11 mouse cellular contexts compared by ENCODE assay signal in the genomic region with DNA sequence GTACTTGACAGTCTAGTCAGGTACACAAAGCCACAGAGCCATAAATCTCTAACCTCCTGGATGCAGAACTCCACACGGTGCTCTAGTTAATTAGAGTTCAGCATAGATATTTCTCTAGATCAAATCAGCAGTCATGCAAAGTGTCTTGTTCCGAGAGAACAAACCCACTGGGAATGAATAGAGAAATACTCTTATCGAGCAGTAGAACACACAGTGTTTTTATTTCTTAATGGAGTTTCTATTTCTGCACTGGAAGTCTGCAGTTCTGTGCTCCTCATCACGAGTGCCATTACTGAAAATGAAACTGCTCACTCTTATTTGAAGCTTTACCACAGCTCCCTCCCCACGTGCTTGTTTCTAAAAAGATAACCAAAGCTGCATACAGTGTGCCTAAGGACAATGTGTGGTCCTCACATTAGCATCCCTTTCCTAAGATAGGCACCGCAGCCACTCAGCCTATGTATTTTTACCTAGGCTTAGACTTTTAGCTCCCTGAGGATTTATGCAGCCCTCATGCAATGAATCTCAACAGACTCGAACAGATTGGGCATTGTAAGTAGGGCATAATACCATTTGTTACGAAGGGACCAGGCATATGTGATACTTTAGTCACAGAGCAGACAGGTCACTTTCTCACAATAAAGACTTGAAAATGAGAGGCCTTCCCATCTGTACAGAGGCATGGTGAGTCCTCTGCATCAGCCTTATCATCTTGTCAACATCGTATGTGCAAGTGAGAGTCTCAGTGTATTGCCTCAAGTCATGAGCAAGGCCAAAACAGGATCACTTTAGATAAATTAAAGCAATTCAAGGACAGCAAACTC.
DNase-seq lines count a peak whose midpoint lies in the region; ATAC-seq and TF ChIP-seq lines count a peak whose summit lies in the region.
"Had no signal": no experiment of that assay in that cellular context is flagged by ENCODE, and none has a peak within 500 bp of the region (broad histone marks: within the 10 kb centered on the region; RNA-seq: fewer than 3 reads in every experiment).

No protein-coding gene starts in this region.

- WGBS in forebrain, postnatal 0 days: 37% methylated on average over 9 of the region's 9 CpGs
- WGBS in midbrain, embryonic 11.5 days: 57% methylated on average over 9 of the region's 9 CpGs
- WGBS in intestine, embryonic 15.5 days: 65% methylated on average over 9 of the region's 9 CpGs

- no peaks in the 10 kb centered on the region for H3K36me3 ChIP-seq in forebrain, postnatal 0 days (ENCODE audit: insufficient read depth)
- no peaks in the 10 kb centered on the region for H3K36me3 ChIP-seq in midbrain, embryonic 11.5 days (ENCODE audit: control insufficient read depth, insufficient read depth, low read length)
- H3K36me3 ChIP-seq in intestine, embryonic 15.5 days: no peaks in the 10 kb centered on the region
- H3K36me3 ChIP-seq: kidney, embryonic 15.5 days; liver, embryonic 13.5 days had no signal

- ATAC-seq in forebrain, postnatal 0 days: peak; percentile 16
- peak; percentile 73 for ATAC-seq in midbrain, embryonic 11.5 days (ENCODE audit: low FRiP score)
- no peak for ATAC-seq in intestine, embryonic 15.5 days

- H3K9me3 ChIP-seq in forebrain, postnatal 0 days (ENCODE audit: low read length): no peaks in the 10 kb centered on the region
- no peaks in the 10 kb centered on the region for H3K9me3 ChIP-seq in midbrain, embryonic 11.5 days (ENCODE audit: control insufficient read depth, low read length)
- no peaks in the 10 kb centered on the region for H3K9me3 ChIP-seq in intestine, embryonic 15.5 days
- H3K9me3 ChIP-seq: kidney, embryonic 15.5 days; liver, embryonic 13.5 days had no signal

- DNase-seq in retina, postnatal 1 day: peak; percentile 6
- DNase-seq in retina, embryonic 14.5 days (ENCODE audit: low spot score): no peak
- peak; percentile 14 for DNase-seq in forebrain, postnatal 0 days
- no peak for DNase-seq in midbrain, embryonic 11.5 days (ENCODE audit: low spot score, missing footprints)
- DNase-seq in layer of hippocampus, adult 2 months (ENCODE audit: low spot score in 2 of 2): no peak
- DNase-seq in adrenal gland, adult 18-20 months (ENCODE audit: low spot score in 2 of 2): no peak
- DNase-seq: gastrocnemius, postnatal 36 days; layer of hippocampus, postnatal 36 days; liver, embryonic 13.5 days had no signal

- no peak overlapping the region for H3K9ac ChIP-seq in forebrain, postnatal 0 days
- no peak overlapping the region for H3K9ac ChIP-seq in midbrain, embryonic 11.5 days (ENCODE audit: low read length)
- H3K9ac ChIP-seq in intestine, embryonic 15.5 days: no peak overlapping the region
- H3K9ac ChIP-seq: kidney, embryonic 15.5 days; liver, embryonic 13.5 days had no signal

- no peak for TF ChIP-seq CTCF in forebrain, postnatal 0 days (IDR thresholded peaks at IDR 0.05; ENCODE audit: low read depth)
- TF ChIP-seq CTCF in layer of hippocampus, adult 2 months (conservative IDR thresholded peaks at IDR 0.05): no peak

- no peaks in the 10 kb centered on the region for H3K27me3 ChIP-seq in forebrain, postnatal 0 days (ENCODE audit: insufficient read depth, low read length)
- H3K27me3 ChIP-seq in midbrain, embryonic 11.5 days (ENCODE audit: control insufficient read depth, insufficient read depth, low read length): no peaks in the 10 kb centered on the region
- H3K27me3 ChIP-seq in intestine, embryonic 15.5 days (replicated peaks): no peaks in the 10 kb centered on the region
- H3K27me3 ChIP-seq: kidney, embryonic 15.5 days; liver, embryonic 13.5 days had no signal

- H3K4me2 ChIP-seq in forebrain, postnatal 0 days (ENCODE audit: low read depth): no peak overlapping the region
- no peak overlapping the region for H3K4me2 ChIP-seq in midbrain, embryonic 11.5 days
- H3K4me2 ChIP-seq in intestine, embryonic 15.5 days (replicated peaks): no peak overlapping the region
- H3K4me2 ChIP-seq: kidney, embryonic 15.5 days; liver, embryonic 13.5 days had no signal

- H3K4me3 ChIP-seq in forebrain, postnatal 0 days (ENCODE audit: low read depth, low read length): no peak overlapping the region
- H3K4me3 ChIP-seq in midbrain, embryonic 11.5 days (ENCODE audit: low read depth, low read length): no peak overlapping the region
- H3K4me3 ChIP-seq in intestine, embryonic 15.5 days (replicated peaks): no peak overlapping the region
- H3K4me3 ChIP-seq in layer of hippocampus, adult 2 months: no peak overlapping the region
- H3K4me3 ChIP-seq: kidney, embryonic 15.5 days; liver, embryonic 13.5 days had no signal

- H3K4me1 ChIP-seq in forebrain, postnatal 0 days (ENCODE audit: insufficient read depth): no peaks in the 10 kb centered on the region
- H3K4me1 ChIP-seq in midbrain, embryonic 11.5 days (ENCODE audit: control insufficient read depth, insufficient read depth, low read length): peaks cover 5% of the 10 kb centered on the region
- no peaks in the 10 kb centered on the region for H3K4me1 ChIP-seq in intestine, embryonic 15.5 days (replicated peaks)
- H3K4me1 ChIP-seq: kidney, embryonic 15.5 days; liver, embryonic 13.5 days had no signal

- H3K27ac ChIP-seq in forebrain, postnatal 0 days (ENCODE audit: low read depth, low read length): 0 out of 2 replicates have a peak overlapping the region, but pooled peaks have one; percentile 22
- H3K27ac ChIP-seq in midbrain, embryonic 11.5 days (ENCODE audit: low read depth, low read length): peak overlapping the region; percentile 22; the same call in 1 of the 2 replicates
- no peak overlapping the region for H3K27ac ChIP-seq in intestine, embryonic 15.5 days
- no peak overlapping the region for H3K27ac ChIP-seq in layer of hippocampus, adult 2 months
- H3K27ac ChIP-seq: kidney, embryonic 15.5 days; liver, embryonic 13.5 days had no signal

Comparison
In these comparisons a context has a peak if more than half of its experiments do, and no peak if none do; other contexts are left out.
1. DNase-seq: peak in retina, postnatal 1 day (single experiment) and forebrain, postnatal 0 days (single experiment); none in retina, embryonic 14.5 days (single experiment), midbrain, embryonic 11.5 days (single experiment), layer of hippocampus, adult 2 months (0 of 2) and adrenal gland, adult 18-20 months (0 of 2).
2. H3K27ac ChIP-seq: peak in forebrain, postnatal 0 days (single experiment) and midbrain, embryonic 11.5 days (single experiment); none in intestine, embryonic 15.5 days (single experiment) and layer of hippocampus, adult 2 months (single experiment).